Mouse (Mus musculus): ENCODE data around the gene Lrp2. TPM values are rescaled to one million over a fixed set of nuclear protein-coding genes. Genes with fewer than 3 reads are reported as not detected.
"Not testable (repeated sequence)": the region's sequence is repeated elsewhere in the genome, so short reads cannot be mapped to it uniquely, and the experiment has no call there.

The Lrp2 gene
- total RNA-seq, 2 experiments from 2014 or later = 0.53 to 0.59 TPM

- DNase-seq (ENCODE audit: low spot score in 2 of 2) = no peak
These were observed 1.5 kb downstream of the Lrp2 start for GRCm38 (mm10) chr2:69584117-69584933.

DNA sequence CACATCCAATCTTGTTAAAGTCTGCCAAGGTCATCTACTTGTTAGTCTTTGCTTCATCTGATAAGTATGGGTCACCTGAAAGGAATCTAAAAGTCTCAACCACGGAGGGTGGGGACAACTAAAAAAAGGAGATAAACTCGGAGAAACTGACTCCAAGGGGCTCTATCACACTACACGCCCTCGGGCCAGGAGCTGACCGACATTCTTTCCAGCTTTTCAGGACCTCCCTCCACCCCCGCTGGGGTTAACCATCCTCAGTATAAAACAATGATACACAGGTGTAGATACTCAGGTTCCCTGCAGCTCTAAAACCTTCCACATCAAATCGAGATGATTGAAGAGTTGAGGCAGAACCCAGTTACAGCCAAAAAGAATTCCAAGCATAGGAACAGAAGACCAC lies 3.0 kb downstream of the Lrp2 start:
- no peak for DNase-seq (ENCODE audit: low spot score in 2 of 2)

DNA sequence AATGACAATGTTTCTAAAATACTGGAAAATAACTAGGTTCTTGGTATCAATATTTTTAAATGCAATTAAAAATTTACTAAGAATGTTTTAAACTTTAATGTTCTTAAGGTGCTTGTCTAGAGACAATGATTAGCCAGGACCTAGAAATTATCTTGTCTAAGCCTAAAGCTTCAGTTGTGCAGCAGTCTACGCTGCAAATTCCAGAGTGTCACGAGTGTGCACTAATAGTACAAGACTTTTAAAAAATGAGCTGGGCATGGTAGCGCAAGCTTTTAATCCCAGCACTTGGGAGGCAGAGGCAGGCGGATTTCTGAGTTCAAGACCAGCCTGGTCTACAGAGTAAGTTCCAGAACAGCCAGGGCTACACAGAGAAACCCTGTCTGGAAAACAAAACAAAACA lies 3.8 kb downstream of the Lrp2 start:
- not testable (repeated sequence) for DNase-seq (ENCODE audit: low spot score in 2 of 2)

DNA sequence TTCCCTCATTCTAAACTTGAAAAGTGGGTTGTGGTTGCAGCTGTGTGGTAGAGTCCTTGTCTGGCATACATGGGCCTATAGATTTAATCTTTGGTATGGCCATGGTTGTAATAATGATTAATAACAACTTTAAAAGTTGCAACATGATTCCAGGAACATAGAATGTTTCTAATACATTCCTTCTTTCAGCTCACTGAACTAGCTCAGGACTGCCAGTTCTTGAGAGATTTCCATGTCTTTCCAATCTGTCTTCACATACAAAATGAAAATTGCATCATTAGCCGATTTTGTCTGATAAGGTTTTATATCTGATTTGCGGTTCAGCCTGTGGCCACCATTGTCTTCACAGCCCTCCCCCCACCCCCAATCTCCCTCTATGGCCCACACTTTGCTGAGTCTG lies 5.8 kb downstream of the Lrp2 start:
- no peak for DNase-seq (ENCODE audit: low spot score in 2 of 2)

DNA sequence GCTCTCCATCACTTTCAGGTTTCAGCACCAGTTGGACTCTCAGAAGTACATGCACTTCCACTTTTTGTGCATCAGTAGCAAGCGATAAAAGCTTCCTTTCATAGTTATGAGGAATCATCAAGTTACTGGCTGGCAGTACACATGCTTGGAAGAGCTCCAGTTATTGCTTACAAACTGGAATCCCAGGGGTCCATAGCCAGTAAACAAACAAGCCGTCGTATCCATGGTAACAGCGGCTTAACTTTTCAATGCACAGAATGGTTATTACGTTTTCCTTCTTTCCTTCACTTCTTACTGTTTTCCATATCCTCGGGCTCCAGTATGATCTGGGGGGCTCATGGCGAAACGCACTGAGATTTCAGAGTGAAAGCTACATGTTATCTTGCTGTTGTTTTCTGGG lies 7.7 kb downstream of the Lrp2 start:
- DNase-seq (ENCODE audit: low spot score in 2 of 2) = no peak

- no peak for DNase-seq (ENCODE audit: low spot score in 2 of 2)
These were observed 9.3 kb downstream of the Lrp2 start for GRCm38 (mm10) chr2:69576531-69576930.

DNA sequence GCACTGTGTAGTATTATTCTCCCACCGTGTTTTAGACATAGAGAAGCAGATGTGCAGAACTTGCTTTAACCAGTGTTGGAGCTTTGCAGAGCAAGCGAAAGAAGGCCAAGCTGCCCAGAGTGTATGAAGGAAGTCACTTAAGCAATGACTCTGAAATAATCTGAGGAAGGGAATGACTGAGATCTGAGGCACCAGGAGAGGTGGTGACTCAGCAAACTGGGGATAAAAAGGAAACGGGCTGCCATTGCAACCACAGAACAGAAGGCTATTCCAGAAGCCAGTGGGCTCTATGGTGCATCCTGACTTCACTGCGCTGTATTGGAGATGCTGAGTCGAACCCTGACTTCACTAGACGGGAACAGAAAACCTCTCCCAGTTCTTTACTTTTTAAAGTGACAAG lies 10.9 kb downstream of the Lrp2 start:
- no peak for DNase-seq (ENCODE audit: low spot score in 2 of 2)

DNA sequence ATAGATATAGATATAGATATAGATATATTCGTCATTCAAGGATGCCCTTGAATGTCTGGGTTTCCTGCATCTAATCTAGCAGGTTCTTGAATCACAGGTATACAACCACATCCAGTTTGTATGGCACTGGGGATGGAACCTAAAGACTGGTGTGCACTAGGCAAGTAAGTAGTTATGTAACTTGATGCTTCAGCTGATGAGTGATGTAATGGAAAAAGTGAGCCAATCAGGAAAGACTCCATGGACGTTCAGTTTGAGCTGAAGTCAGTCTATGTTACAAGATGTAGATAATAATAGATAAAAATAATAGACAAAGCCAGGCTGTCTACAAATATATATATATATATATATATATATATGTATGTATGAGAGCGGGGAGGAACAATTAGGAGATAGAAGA lies 11.6 kb downstream of the Lrp2 start:
- DNase-seq (ENCODE audit: low spot score in 2 of 2) = no peak

DNA sequence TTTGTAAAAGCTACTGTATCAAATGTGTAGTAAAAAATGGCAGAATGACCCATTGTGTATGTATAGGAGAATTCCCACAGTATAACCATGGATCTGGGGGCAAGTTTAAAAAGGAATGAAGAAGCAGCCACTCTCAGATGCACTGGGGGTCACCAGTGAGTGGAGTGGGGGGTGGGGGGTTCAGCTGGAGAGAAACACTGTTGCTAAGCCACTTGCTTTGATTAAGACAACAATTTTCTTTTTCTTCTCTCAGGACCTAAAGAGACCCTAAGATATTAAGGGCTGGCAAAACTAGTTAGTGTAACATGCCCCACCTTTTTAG lies 12.2 kb downstream of the Lrp2 start:
- DNase-seq (ENCODE audit: low spot score in 2 of 2) = no peak

DNA sequence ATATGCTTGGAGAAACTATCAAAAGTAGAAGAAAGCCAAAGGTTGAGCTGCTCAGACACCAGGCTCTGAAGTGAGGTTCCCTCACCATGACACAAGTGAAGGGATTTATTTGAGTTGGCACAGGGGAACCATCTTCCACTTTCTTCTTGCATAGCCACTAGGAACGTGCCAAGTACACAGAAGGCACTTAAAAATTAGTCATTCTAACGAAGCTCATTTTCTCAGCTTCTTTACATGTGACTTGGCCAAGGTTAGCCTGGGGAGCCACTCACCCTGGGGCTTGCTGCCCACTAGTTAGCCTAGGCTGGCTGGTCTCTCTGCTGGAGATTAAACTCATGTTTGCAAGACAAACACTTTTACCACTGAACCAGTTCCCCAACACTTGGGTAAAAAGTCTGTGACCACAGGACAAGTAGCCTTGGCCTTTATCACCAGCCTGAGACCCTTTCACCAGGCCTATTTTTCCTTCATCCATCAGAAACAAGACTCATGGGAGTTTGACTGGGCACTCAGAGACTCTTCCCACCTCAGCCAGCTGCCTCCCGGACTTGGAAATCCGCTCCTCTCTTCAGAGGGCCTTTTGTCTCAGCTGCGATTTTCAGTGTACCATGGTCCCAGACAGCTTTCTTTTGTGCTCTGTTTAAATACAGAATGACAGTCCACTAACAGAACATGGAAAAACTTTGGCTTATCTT lies 12.7 kb downstream of the Lrp2 start:
- DNase-seq (ENCODE audit: low spot score in 2 of 2) = no peak

DNA sequence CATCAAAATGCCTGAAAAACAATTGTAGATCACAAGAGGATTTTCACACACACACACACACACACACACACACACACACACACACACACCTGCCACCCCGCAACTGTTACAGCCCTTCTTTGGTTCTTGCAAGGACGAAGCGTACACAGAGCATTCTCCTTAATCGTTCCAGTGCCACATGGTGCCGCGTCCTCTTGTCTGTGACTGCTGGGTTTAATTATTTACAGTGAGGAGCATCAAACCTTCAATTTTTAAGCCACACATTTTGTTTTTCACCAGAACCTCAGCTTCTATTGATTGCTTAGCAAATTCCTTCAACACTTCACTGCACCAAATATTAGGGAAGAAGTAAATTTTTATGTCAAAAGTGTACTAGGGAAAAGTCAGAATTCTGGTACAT lies 15.3 kb downstream of the Lrp2 start:
- no peak for DNase-seq (ENCODE audit: low spot score in 2 of 2)

DNA sequence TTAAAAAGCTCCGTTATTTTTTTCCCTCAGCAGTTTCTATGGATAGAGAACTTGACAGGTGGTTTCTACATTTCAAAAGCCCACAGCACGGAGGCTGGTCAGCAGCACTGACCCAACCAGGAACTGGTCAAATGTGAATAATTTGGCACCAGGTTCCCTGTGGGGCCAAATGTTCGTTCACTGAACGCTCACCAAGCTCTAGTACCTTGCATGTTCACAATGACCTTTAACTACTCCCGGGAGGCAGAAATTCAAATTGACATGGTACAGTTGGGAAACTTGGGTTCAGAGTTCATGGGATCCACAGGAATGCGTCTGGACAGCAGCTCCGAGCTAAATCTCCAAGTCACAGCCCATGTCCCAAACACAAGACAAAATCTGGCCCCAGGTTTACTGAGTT lies 19.6 kb downstream of the Lrp2 start:
- no peak for DNase-seq (ENCODE audit: low spot score in 2 of 2)

DNA sequence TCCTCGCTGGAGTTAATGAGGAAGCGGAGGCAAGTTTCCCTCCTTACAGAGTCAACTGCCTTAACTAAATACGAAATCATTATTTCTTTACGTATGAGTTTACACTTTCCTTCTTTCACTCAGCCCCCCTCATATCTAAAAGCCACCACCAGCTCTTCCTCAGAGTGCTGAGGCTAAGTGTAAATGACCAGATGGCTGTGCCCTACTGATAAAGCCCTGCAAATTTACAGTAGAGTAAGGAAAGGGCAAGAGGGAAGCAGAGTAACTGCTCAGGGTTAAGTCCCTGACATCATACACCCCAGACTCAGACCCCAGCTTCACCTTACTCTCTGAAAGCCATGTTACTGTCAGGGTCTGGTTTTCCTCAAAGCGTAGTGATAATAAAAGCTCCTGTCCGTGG lies 22.4 kb downstream of the Lrp2 start:
- no peak for DNase-seq (ENCODE audit: low spot score in 2 of 2)

DNA sequence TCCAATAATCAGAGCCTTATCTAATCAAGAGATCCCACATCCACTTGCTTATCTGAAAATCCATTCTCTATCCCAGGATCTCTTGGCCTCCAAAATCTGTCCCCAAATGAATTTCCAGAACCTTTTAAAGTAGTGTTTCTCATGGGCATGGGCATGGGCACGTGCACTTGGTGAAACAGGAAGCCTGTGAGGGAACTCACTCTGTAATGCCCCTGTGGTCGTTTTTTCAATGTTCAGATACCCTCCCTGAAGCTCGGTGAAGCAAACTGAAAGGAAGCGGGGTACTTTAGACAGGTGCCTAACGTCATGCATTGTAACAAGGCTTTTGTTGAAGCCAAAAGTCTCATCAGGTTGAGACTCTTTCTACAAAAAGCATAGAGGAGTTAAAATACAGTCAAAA lies 23.1 kb downstream of the Lrp2 start:
- DNase-seq (ENCODE audit: low spot score in 2 of 2) = no peak

DNA sequence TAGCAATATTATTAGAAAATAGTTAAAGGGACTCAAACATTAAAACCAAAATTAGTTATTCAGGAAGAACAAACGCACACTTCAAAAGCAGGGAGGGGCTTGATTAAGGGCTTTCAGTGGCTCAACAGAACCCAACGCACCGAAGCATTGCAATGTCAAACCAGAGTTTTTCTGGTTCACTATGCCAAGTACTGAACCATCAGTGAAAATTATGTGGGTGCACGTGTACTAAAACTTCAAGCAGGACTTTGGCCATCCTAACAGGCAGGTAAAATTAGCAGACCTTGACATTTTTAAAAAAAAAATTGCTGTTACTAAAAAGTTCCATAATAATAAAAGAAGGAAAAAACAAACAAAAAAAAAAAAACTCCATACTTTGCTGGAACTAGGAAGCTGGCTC lies 25.6 kb downstream of the Lrp2 start:
- no peak for DNase-seq (ENCODE audit: low spot score in 2 of 2)

DNA sequence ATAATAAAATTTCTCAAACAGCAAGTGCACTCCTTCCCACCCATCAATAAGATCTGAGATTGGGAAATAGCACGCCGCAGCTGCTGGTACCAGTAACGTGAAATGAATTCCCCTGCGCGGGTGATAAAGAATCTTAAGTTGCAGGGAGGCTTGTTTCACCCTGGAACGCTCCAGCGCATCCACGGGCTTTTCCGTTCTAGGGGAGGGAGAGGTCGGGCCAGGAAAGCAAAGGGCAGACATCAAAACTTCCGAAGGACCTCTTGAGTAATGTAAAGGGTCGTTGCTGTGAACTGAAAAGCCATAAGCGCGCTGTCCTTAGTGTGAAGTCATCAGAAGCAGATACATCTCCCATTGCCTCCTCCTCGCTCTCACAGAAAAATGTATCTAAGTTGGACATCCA lies 26.5 kb downstream of the Lrp2 start:
- no peak for DNase-seq (ENCODE audit: low spot score in 2 of 2)

- DNase-seq (ENCODE audit: low spot score in 2 of 2) = no peak
These were observed 29.2 kb downstream of the Lrp2 start for GRCm38 (mm10) chr2:69556686-69557085.

DNA sequence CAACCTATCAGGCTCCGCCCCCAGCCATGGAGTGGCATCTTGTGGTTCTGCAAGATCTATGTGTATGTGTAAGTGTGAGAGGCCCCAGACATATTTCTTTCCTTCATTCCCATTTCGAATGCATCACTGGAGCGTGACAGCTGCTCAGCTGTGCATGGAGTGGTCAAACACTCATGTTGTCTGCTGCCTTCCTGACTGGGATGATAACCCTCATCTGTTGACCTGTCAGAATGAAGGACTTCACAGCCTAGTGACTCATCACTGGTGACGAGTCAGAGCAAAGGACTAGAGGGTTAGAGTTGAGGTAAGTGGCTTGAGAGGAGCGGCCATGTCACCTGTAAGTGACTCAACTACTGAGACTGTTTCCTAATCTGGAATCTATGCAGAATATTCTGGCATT lies 34.2 kb downstream of the Lrp2 start:
- DNase-seq (ENCODE audit: low spot score in 2 of 2) = no peak

DNA sequence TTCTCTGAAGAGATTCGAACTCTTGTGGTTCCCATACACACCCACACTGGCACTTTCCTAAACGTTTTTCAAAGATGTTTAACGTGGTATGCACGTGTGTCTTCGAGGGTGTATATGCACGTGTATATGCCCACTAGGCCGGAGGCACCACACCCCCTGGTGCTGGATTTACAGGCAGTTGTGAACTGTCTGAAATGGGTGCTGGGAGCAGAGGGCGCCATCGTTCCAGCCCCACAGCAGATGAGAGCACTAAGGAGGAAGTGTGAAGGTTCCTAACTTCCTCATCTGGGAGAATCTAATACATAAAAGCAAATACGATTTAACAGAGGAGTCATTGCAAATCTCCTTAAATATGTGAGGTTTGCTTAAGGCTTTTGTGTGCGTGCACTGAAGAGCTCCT lies 39.0 kb downstream of the Lrp2 start:
- DNase-seq (ENCODE audit: low spot score in 2 of 2) = no peak

DNA sequence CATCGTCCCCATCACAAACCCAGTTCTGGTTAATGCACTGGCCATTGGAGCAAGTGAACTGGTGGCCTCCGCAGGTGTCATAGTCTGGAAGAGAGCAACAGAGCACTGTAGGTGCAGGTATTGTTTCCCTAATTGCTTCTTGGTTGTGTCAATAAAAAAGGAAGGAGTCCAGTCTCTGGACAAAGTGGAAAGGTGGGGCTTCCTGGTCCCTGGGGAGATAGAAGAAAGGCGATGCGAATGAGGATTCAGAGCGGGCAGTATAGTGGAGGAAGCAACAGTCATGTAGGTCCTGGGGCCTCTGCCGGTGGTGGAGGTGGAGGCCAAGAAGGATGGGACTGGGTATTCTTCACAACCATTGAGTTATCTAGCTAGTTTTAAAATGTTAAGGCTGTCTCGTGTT lies 49.8 kb downstream of the Lrp2 start:
- DNase-seq (ENCODE audit: low spot score in 2 of 2) = no peak

DNA sequence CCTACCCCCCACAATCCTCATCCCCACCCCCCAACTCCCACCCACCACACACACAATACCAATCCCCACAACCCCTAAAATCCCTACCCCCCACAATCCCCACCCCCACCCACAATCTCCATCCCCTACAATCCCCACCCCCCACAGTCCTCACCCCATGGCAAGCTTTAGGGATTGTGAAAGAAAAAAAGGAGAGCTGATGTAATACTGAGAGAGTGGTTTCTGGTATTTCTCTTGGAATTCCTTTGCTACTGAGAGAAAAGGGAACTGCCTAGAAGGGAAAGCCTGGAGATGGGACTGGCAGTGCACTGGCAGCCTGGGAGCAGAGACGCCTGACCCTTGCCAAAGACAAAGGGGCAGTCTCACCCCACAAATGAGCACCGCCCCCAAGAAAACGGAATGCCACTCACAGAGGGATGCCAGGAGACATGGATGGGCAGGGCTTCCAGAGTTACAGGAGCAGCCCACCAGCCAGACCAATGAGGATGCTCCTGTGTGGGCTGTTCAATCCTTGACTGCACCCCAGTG lies 54.3 kb downstream of the Lrp2 start:
- no peak for DNase-seq (ENCODE audit: low spot score in 2 of 2)

DNA sequence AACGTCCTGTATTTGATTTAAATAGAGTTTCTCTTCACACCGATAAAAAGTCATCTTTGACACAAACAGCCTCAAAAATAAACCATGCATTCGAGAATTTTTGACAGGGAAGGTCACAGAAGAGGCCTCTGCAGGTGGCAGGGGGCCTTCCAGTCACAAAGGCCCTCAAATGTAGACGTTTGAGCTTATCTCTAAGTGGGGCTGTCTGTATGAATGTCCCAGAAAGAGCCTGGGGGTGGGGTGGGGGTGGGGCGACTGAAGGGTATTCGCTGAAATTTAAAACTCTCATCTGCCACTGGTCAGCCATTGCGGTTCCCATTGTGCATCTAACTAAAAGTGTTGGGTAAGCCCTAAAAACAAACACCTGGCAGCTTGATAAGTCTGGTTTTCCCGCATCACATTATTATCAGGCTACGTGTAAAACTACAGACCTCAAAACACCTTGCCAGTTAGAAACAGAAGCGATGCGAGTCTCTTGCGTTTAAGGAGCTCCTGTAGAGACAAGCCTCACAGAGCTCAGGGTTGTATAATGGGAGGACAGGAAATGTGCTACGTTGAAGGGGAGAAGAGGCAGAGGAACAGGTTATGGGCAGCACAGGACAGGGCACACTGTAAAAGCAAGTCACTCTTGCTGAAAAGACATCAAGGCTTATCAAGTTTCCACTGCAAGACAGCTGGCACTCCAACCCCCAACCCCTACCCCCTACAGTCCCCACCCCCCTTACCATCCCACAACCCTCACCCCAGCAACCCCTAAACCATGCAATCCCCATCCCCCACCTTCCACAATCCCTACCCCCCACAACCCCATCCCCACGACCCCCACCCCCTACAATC lies 55.0 kb downstream of the Lrp2 start:
- DNase-seq (ENCODE audit: low spot score in 2 of 2) = no peak
